Mouse (Mus musculus): ENCODE results near the gene Arhgef28. TPM values are rescaled to one million over a fixed set of nuclear protein-coding genes. Genes with fewer than 3 reads are reported as not detected.

Gene Arhgef28
- total RNA-seq, 2 experiments from 2014 or later, result 37.3 to 45.1 TPM

- intact Hi-C loops (cut with DNase I), result no loop called here
- no peak for DNase-seq (ENCODE audit: low spot score in 2 of 2)
These were observed 18.3 kb downstream of the Arhgef28 start for GRCm38 (mm10) chr13:98187904-98188303.

- intact Hi-C loops (cut with DNase I), result no loop called here
- DNase-seq (ENCODE audit: low spot score in 2 of 2), result peak; percentile 31 to 37
These were observed 20.1 kb downstream of the Arhgef28 start for GRCm38 (mm10) chr13:98186179-98186578.

GRCm38 (mm10) chr13:98184632-98185031 lies 21.6 kb downstream of the Arhgef28 start:
- intact Hi-C loops (cut with DNase I), result no loop called here
- no peak for DNase-seq (ENCODE audit: low spot score in 2 of 2)

- intact Hi-C loops (cut with DNase I), result no loop called here
- no peak for DNase-seq (ENCODE audit: low spot score in 2 of 2)
These were observed 22.9 kb downstream of the Arhgef28 start for GRCm38 (mm10) chr13:98183157-98183878.

GRCm38 (mm10) chr13:98182330-98182729 lies 23.9 kb downstream of the Arhgef28 start:
- peak; percentile 16 to 38 for DNase-seq (ENCODE audit: low spot score in 2 of 2)
- intact Hi-C loops (cut with DNase I), result no loop called here

GRCm38 (mm10) chr13:98180636-98181035 lies 25.6 kb downstream of the Arhgef28 start:
- no peak for DNase-seq (ENCODE audit: low spot score in 2 of 2)
- intact Hi-C loops (cut with DNase I), result no loop called here

- intact Hi-C loops (cut with DNase I), result no loop called here
- DNase-seq (ENCODE audit: low spot score in 2 of 2), result no peak
These were observed 30.8 kb downstream of the Arhgef28 start for GRCm38 (mm10) chr13:98175323-98176007.

- intact Hi-C loops (cut with DNase I), result no loop called here
- peak in 1 of 2 experiments; percentile 8 for DNase-seq (ENCODE audit: low spot score in 2 of 2)
These were observed 33.2 kb downstream of the Arhgef28 start for GRCm38 (mm10) chr13:98173008-98173407.

- no peak for DNase-seq (ENCODE audit: low spot score in 2 of 2)
These were observed 33.9 kb downstream of the Arhgef28 start for GRCm38 (mm10) chr13:98172365-98172764.

GRCm38 (mm10) chr13:98171706-98172105 lies 34.5 kb downstream of the Arhgef28 start:
- peak; percentile 53 to 86 for DNase-seq (ENCODE audit: low spot score in 2 of 2)
- intact Hi-C loops (cut with DNase I), result no loop called here

More at GRCm38 (mm10) chr13:98172365-98172764, 33.9 kb downstream of the Arhgef28 start:
- intact Hi-C loops (cut with DNase I), result no loop called here

- peak; percentile 79 to 80 for DNase-seq (ENCODE audit: low spot score in 2 of 2)
- intact Hi-C loops (cut with DNase I), result no loop called here
These were observed 35.0 kb downstream of the Arhgef28 start for GRCm38 (mm10) chr13:98171257-98171656.

GRCm38 (mm10) chr13:98164878-98165277 lies 41.4 kb downstream of the Arhgef28 start:
- no peak for DNase-seq (ENCODE audit: low spot score in 2 of 2)
- intact Hi-C loops (cut with DNase I), result no loop called here

- intact Hi-C loops (cut with DNase I), result no loop called here
- DNase-seq (ENCODE audit: low spot score in 2 of 2), result no peak
These were observed 44.7 kb downstream of the Arhgef28 start for GRCm38 (mm10) chr13:98161496-98161895.

- intact Hi-C loops (cut with DNase I), result no loop called here
- peak; percentile 36 to 38 for DNase-seq (ENCODE audit: low spot score in 2 of 2)
These were observed 49.6 kb downstream of the Arhgef28 start for GRCm38 (mm10) chr13:98156656-98157055.

GRCm38 (mm10) chr13:98152759-98153158 lies 53.5 kb downstream of the Arhgef28 start:
- intact Hi-C loops (cut with DNase I), result no loop called here
- DNase-seq (ENCODE audit: low spot score in 2 of 2), result no peak

GRCm38 (mm10) chr13:98147532-98147931 lies 58.7 kb downstream of the Arhgef28 start:
- DNase-seq (ENCODE audit: low spot score in 2 of 2), result no peak

GRCm38 (mm10) chr13:98146573-98147160 lies 59.6 kb downstream of the Arhgef28 start:
- intact Hi-C loops (cut with DNase I), result no loop called here
- DNase-seq (ENCODE audit: low spot score in 2 of 2), result no peak

More at GRCm38 (mm10) chr13:98147532-98147931, 58.7 kb downstream of the Arhgef28 start:
- intact Hi-C loops (cut with DNase I), result no loop called here

GRCm38 (mm10) chr13:98145310-98145709 lies 60.9 kb downstream of the Arhgef28 start:
- no peak for DNase-seq (ENCODE audit: low spot score in 2 of 2)
- intact Hi-C loops (cut with DNase I), result no loop called here

- no peak for DNase-seq (ENCODE audit: low spot score in 2 of 2)
- intact Hi-C loops (cut with DNase I), result no loop called here
These were observed 63.2 kb downstream of the Arhgef28 start for GRCm38 (mm10) chr13:98143000-98143399.

GRCm38 (mm10) chr13:98140626-98141025 lies 65.6 kb downstream of the Arhgef28 start:
- DNase-seq (ENCODE audit: low spot score in 2 of 2), result peak in 1 of 2 experiments; percentile 58
- intact Hi-C loops (cut with DNase I), result no loop called here

GRCm38 (mm10) chr13:98138786-98139185 lies 67.5 kb downstream of the Arhgef28 start:
- DNase-seq (ENCODE audit: low spot score in 2 of 2), result no peak
- intact Hi-C loops (cut with DNase I), result no loop called here
